Mouse (Mus musculus): ENCODE measurements around the gene Rfc4. TPM values are rescaled to one million over a fixed set of nuclear protein-coding genes. Genes with fewer than 3 reads are reported as not detected.
"Not testable (repeated sequence)": the region's sequence is repeated elsewhere in the genome, so short reads cannot be mapped to it uniquely, and the experiment has no call there.

Rfc4 gene
- polyA plus RNA-seq, 1 experiment from 2014 or later, result 37.1 TPM

DNA sequence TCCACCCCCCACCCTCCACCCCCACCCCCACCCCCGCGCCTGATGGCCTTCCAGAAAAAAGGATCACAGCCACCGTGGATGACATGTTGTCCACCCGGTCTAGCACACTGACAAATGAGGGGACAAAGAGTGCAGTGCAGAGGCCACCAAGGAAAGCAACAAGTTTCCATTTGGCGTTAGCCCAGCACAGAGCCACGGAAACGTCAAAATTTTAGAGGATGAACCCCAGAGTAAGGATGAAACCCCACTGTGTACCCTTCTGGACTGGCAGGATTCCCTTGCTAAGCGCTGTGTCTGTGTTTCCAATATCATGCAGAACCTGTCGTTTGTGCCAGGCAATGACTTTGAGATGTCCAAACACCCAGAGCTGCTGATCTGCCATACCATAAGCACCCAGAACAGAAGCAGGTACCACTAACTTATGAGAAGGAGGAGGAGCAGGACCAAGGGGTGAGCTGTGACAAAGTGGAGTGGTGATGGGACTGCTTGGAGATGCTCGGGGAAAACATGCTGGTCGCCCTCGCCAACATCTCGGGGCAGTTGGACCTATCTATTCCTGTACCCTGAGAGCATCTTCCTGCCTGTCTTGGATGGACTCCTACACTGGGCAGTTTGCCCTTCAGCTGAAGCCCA lies 34.1 kb downstream of the Rfc4 start:
- Histone ChIP-seq H3K9me3 (replicated peaks; ENCODE audit: control insufficient read depth, low read length, poor library complexity, severe bottlenecking) (no peaks in the 10 kb centered on the region), H3K27ac (ENCODE audit: low read length) (no peak overlapping the region), H3K4me1 (ENCODE audit: control insufficient read depth, insufficient read depth, low read length) (no peaks in the 10 kb centered on the region), H3K9ac (ENCODE audit: low read depth, low read length) (no peak overlapping the region), H3K36me3 (ENCODE audit: control insufficient read depth, insufficient read depth, low read length) (no peaks in the 10 kb centered on the region), H3K4me2 (ENCODE audit: low read length) (no peak overlapping the region), H3K27me3 (ENCODE audit: control insufficient read depth, insufficient read depth, low read depth, low read length) (no peaks in the 10 kb centered on the region), H3K4me3 (ENCODE audit: low read depth, low read length) (no peak overlapping the region)
- WGBS, result 80% methylated on average over 13 of the region's 13 CpGs
- ATAC-seq, result no peak

DNA sequence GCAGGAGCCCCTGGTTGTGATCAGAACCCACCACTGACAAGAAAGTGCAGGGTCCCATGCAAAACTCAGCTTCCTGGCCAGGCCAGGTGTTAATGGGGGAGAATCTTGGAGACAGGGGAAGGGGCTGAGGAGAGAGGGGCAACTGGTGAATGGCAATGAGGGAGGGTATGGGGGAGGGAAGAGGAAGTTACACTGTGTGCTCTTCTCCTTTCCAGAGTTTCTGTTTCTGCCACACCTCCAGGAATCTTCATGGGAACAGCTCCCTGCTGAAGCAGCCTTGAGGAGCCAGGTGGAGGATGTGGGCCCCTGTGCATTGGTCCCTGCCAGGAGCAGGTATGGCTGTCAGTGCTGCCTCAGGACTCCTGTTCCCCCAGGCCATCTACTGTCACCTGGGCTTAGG lies 36.2 kb downstream of the Rfc4 start:
- not testable (repeated sequence) for ATAC-seq; H3K4me1 ChIP-seq (ENCODE audit: control insufficient read depth, insufficient read depth, low read length)

DNA sequence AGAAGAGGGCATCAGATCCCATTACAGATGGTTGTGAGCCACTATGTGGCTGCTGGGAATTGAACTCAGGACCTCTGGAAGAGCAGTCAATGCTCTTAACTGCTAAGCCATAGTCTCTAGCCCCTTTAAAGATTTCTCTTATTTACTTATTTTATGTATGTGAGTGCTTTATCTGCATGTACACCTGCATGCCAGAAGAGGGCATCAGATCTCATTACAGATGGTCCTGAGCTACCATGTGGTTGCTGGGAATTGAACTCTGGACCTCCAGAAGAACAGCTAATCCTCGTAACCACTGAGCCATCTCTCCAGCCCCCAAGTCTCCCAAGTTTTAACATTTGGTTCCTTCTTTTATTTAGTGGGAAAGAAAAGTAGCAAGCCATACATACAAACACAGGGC lies 39.0 kb downstream of the Rfc4 start:
- H3K27ac ChIP-seq (ENCODE audit: low read length); H3K9ac ChIP-seq (ENCODE audit: low read depth, low read length); H3K36me3 ChIP-seq (ENCODE audit: control insufficient read depth, insufficient read depth, low read length); H3K4me2 ChIP-seq (ENCODE audit: low read length); H3K4me1 ChIP-seq (ENCODE audit: control insufficient read depth, insufficient read depth, low read length); H3K4me3 ChIP-seq (ENCODE audit: low read depth, low read length); H3K9me3 ChIP-seq (replicated peaks; ENCODE audit: control insufficient read depth, low read length, poor library complexity, severe bottlenecking); H3K27me3 ChIP-seq (ENCODE audit: control insufficient read depth, insufficient read depth, low read depth, low read length); ATAC-seq: not testable (repeated sequence)
- 89% methylated on average over 1 of the region's 1 CpGs for WGBS

More for the DNA sequence above, 36.2 kb downstream of the Rfc4 start:
- not testable (repeated sequence) for H3K27ac ChIP-seq (ENCODE audit: low read length); H3K9ac ChIP-seq (ENCODE audit: low read depth, low read length); H3K4me2 ChIP-seq (ENCODE audit: low read length); H3K27me3 ChIP-seq (ENCODE audit: control insufficient read depth, insufficient read depth, low read depth, low read length); H3K9me3 ChIP-seq (replicated peaks; ENCODE audit: control insufficient read depth, low read length, poor library complexity, severe bottlenecking); H3K4me3 ChIP-seq (ENCODE audit: low read depth, low read length); H3K36me3 ChIP-seq (ENCODE audit: control insufficient read depth, insufficient read depth, low read length)

DNA sequence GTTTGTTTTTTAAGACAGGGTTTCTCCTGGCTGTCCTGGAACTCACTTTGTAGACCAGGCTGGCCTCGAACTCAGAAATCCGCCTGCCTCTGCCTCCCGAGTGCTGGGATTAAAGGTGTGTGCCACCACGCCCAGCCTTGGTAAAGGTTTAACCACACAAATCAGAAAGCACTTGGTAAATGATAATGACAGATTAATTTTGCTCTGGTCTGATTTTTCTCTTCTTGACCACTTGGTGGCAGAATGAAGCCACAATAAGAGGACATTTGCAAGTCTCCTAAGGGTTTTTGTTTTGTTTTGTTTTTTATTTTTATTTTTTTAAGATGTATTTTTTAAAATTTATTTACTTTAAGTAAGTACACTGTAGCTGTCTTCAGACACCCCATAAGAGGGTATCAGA lies 39.8 kb downstream of the Rfc4 start:
- H3K9ac ChIP-seq (ENCODE audit: low read depth, low read length); H3K27me3 ChIP-seq (ENCODE audit: control insufficient read depth, insufficient read depth, low read depth, low read length); H3K9me3 ChIP-seq (replicated peaks; ENCODE audit: control insufficient read depth, low read length, poor library complexity, severe bottlenecking); H3K4me2 ChIP-seq (ENCODE audit: low read length); H3K4me3 ChIP-seq (ENCODE audit: low read depth, low read length); H3K4me1 ChIP-seq (ENCODE audit: control insufficient read depth, insufficient read depth, low read length); H3K27ac ChIP-seq (ENCODE audit: low read length); H3K36me3 ChIP-seq (ENCODE audit: control insufficient read depth, insufficient read depth, low read length); ATAC-seq: not testable (repeated sequence)
- WGBS, result 54% methylated on average over 4 of the region's 4 CpGs

DNA sequence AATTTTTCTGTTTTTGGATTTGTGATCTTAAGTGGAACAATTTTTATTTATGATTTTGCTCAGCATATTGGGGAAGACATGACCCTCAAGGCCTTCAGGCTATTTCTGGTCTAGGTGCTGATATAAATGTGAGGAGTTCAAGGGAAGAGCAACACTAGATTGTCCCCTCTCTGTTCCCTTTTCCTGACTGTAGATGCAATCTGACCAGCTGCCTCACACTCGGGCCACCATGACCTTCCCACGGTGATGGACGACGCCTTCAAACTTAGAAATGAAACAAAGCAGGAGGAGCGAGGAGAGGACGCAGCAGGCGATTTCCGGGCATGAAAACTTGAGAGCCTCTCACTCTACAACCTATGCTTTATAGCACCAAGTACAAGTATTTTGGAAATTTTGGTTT lies 40.4 kb downstream of the Rfc4 start:
- WGBS, result 82% methylated on average over 8 of the region's 8 CpGs
- H3K4me1 ChIP-seq (ENCODE audit: control insufficient read depth, insufficient read depth, low read length); H3K4me2 ChIP-seq (ENCODE audit: low read length); H3K9ac ChIP-seq (ENCODE audit: low read depth, low read length); H3K27ac ChIP-seq (ENCODE audit: low read length); H3K27me3 ChIP-seq (ENCODE audit: control insufficient read depth, insufficient read depth, low read depth, low read length); H3K9me3 ChIP-seq (replicated peaks; ENCODE audit: control insufficient read depth, low read length, poor library complexity, severe bottlenecking); H3K4me3 ChIP-seq (ENCODE audit: low read depth, low read length); ATAC-seq; H3K36me3 ChIP-seq (ENCODE audit: control insufficient read depth, insufficient read depth, low read length): not testable (repeated sequence)

DNA sequence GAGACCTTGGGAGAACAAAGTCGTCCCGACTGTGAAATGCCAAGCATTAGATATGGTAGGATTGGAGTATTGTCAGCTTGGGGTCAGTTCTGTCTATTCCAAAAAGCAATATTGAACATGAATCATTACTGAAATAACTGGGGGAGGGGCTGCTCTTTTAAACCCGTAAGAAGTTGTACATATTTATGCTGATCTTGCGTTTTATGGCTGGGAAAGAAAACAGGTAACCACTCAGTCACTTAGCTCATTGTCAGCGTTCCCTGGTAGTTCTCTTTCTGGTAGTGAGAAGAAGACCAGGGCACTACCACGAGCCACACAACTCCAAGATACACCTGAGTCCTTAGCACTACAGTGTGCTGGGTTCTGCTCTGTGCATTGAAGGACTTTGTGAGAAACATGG lies 50.0 kb downstream of the Rfc4 start:
- H3K27ac ChIP-seq (ENCODE audit: low read length); H3K4me2 ChIP-seq (ENCODE audit: low read length); H3K4me3 ChIP-seq (ENCODE audit: low read depth, low read length); H3K27me3 ChIP-seq (ENCODE audit: control insufficient read depth, insufficient read depth, low read depth, low read length); ATAC-seq; H3K36me3 ChIP-seq (ENCODE audit: control insufficient read depth, insufficient read depth, low read length); H3K9ac ChIP-seq (ENCODE audit: low read depth, low read length); H3K4me1 ChIP-seq (ENCODE audit: control insufficient read depth, insufficient read depth, low read length); H3K9me3 ChIP-seq (replicated peaks; ENCODE audit: control insufficient read depth, low read length, poor library complexity, severe bottlenecking): not testable (repeated sequence)
- 88% methylated on average over 6 of the region's 6 CpGs for WGBS

Small RNA genes within 50 kb of the gene (microRNA-seq; reads per million reads assigned to microRNA genes)
- gene Gm49346, result not detected

Other genes with a start within 250 kb of the Rfc4 start
- not detected in 2 replicates for gene Ahsg, start 236.5 kb downstream of the Rfc4 start, polyA plus RNA-seq (2015; fragmentation: Nextera tagmentation; extraction: Ambion mirVana)
- gene Fetub, start 209.4 kb downstream of the Rfc4 start, polyA plus RNA-seq (2015; fragmentation: Nextera tagmentation; extraction: Ambion mirVana), result not detected in 2 replicates
- gene Hrg, start 176.7 kb downstream of the Rfc4 start, polyA plus RNA-seq (2015; fragmentation: Nextera tagmentation; extraction: Ambion mirVana), result 0.24 TPM in 2 replicates
- not detected in 2 replicates for gene Kng2, start 98.3 kb downstream of the Rfc4 start, polyA plus RNA-seq (2015; fragmentation: Nextera tagmentation; extraction: Ambion mirVana)
- not detected in 2 replicates for gene Kng1, start 69.9 kb downstream of the Rfc4 start, polyA plus RNA-seq (2015; fragmentation: Nextera tagmentation; extraction: Ambion mirVana)
- 364 and 366 TPM in 2 replicates for gene Eif4a2, start 20.3 kb downstream of the Rfc4 start, polyA plus RNA-seq (2015; fragmentation: Nextera tagmentation; extraction: Ambion mirVana)
- gene Adipoq, start 18.8 kb upstream of the Rfc4 start, polyA plus RNA-seq (2015; fragmentation: Nextera tagmentation; extraction: Ambion mirVana), result not detected in 2 replicates
- 19.3 and 28.5 TPM in 2 replicates for gene St6gal1, start 97.0 kb upstream of the Rfc4 start, polyA plus RNA-seq (2015; fragmentation: Nextera tagmentation; extraction: Ambion mirVana)